Mouse (Mus musculus) testis, postnatal 10 days (tissue): ENCODE results near the gene Tff2.
A peak's percentile ranks its signal among the peaks of the same experiment; 100 is the strongest.

ENCODE experiments used
- DNase-seq: peaks from one replicate; pipeline ENCODE4 v3.0.0; 2021; ENCODE audit warnings: low spot score

Gene Tff2

DNA sequence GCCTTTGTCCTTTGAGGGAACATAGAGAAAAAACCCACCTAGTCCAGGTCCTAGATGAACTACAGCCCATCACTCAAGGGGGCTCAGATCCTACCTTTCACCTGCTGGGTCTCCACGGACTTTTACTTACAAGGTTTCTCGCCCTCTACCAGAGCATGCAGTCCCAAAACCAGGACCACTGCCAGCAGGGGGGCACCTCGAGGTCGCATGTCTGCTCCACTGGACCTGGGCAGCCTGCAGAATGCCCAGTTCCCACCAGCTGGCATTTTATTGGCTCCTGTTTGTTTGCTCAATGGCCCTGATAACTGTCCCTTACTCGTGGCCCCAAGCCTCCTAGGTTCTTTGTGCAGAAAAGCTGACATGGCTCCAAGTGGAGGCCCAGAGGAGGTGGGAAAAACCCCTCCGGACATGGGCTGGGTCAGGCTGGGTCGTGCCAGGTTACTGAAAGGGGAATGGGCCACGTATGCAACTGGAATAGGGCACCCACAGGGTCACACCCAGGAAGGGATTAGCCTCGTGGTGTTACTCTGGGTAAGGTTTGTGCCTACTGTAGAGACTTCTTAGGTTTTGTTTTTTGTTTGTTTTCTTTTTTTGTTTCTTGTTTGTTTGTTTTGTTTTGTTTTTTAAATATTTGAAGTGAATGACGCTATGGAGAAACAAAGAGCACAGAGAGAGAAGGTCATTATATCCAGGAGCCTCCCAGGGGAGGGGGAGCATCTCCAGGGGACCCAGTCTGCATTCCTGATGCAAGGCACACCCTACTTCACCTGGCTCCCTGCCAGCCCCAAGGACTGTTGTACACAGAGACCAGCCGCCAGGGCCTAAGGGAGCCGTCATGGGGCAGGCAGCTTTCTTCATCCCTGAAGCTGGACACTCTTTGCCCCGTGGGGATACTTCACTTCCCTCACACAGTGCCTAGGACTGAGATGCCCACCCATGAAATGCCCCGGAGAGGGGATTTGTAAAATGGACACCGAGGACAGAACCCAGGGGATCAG, at the start of gene Tff2:
TSS of gene Tff2 (minus strand) at position 243 of the 998 bp plus-strand sequence.
- no peak for DNase-seq

DNA sequence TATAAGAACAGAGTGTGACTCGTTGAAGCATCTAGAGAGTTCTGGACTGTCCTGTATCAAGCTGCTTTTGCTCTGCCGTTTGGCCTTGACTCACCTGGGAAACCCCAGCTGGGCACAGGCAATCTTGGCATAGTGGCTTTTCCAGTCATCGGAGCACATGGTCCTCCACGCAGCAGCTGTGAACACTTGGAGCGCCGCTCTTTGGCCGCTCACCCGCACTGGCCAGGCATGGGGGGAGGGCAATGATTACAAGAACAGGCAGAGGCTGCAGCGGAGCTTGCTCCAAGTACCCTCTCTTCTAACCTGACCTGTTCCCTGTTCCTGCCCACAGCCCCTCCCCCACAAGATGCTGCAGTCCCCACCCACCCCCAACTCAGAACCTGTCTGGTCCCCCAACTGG, 49.3 kb upstream of the Tff2 start:
- no peak for DNase-seq

DNA sequence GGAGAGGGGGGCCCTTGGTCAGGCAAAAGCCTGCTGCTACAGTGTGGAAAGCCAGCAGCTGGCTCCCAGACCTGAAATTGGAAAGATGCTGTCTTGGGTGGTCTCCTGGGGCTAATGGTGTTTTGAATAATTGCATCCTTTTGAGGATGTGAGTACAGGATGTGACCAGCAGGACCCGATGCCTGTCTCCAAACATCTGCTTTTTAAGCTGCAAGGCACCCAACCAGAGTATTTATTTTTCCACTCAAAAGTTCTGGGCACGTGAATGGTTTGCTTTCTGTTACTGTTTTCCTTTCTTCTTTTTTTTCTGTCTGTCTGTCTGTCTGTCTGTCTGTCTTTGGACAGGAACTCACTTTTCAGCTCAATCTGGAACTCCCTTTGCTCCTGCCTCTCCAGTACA, 48.6 kb upstream of the Tff2 start:
- no peak for DNase-seq

DNA sequence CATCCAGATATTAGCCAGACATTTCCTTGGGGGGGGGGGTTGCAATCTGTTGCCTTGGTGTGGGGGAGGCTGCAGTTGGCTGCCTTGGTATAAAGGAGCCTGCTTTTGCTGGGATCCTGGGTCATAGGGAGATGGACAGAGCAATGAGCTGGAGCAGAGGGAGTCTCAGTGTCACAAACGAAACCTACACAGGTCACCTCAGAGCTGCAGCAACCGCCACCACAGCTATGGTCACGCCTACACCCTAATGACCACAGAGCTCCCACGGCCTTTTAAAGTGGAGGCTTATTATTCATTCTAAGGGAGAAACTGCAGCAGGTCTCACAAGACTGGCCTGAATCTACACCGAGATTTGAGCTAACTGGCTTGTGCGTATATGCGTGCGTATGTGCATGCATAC, 47.7 kb upstream of the Tff2 start:
- DNase-seq = no peak

DNA sequence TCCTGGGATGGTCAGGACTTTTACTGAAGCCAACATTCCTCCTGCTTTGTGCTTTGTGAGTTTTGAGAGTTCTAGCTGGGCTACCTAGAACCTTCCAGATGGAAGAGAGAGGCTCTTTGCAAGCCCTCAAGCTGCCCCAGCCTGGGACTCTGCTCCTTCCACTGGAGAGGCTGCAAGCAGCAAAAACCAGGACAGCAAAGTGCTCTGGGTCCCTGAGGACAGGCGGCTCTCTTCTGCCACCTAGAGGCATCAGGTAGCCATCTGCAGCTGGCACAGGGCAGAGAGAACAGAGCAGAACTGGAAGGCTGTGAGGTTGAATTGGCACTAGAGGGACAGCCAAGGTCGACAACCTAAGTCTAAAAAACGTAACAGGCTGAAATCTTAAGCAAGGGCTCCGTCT, 43.3 kb upstream of the Tff2 start:
- peak; percentile 78 for DNase-seq

DNA sequence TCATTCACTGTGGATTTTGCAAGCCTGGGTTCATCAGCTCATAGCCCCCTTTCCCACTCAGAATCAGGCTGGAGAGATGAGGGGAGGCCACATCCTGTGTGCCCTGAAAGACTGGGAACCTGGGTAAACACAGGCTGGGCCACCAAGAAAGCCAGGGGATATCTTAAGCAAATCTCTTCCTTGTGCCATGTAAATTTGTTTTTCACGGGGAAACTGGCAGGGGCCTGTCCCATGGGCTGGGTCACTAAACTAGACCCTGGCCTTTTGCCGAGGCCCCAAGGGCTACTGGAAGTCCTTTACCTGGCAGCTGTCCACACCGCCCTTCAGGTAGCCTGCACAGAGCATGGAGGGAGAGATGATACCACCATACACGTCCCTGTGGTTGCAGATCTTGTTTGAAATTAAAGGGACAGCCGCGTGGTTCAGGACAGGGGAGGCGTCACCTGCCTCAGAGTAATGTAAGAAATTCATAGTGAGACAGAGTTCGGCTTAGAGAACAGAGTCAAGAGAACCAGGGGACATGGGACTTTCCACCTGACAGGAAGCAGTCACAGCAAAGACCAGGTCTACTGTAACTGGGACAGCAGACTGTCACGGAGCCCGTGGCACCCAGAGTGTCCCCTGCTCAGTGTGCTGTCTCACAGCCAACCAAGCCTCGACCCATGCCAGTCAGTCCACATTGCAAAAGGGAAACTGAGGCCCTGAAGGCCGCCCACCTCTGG, 40.3 kb upstream of the Tff2 start:
- DNase-seq = no peak

DNA sequence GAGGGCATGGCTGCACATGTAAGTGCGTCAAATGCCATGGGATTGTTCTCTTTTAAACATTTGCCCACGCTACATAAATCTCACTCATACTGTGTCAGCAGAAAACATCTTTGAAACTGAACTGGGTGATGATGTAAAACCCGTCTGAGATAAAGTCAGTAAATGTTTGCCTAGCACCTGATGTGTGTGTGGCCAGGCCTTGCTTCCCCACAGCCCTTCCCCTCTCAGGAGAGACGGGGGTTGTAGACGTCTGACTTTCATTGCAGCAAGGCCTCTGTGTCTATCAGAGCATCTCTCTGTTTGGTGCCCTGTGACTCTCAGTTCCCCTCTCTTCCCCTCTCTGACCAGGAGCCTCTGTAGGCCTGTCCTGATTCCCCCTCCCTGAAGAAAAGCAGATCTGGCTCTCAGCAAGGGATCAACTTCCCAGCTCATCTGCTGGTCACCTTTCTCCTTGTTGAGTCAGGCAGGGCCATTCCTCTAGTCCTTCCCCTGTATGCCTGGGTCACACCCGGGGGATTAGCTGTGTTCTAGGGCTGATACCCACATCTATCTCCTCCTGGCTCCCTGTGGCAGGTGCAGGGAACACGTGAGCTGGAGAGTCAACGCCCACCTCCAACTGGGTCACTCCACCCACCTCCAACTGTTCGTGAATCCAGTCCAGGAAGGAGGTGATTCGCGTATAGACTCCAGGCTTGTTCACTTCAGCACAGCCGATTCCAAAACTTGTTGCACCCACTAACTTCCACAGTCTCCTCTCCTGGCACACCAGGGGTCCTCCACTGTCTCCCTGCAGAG, 39.3 kb upstream of the Tff2 start:
- DNase-seq = no peak

DNA sequence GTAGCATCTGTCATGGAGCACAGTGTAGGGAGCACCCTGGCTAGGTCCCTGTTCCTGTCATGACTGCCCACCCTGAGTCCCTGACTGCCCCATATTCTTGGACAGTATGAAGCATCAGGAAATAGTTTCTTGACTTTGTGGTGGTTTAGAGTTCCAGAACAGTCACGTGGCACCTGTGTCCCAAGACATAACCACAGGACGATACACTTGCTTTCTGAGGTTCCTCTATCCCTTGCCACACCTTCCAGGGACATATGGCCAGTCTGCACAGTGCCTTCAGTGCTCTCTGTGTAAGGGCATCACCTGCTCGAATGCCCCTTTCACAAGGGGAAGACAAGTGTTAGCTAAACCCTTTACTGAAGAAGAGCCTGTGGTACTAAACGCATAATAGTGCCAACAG, 37.4 kb upstream of the Tff2 start:
- DNase-seq = no peak

DNA sequence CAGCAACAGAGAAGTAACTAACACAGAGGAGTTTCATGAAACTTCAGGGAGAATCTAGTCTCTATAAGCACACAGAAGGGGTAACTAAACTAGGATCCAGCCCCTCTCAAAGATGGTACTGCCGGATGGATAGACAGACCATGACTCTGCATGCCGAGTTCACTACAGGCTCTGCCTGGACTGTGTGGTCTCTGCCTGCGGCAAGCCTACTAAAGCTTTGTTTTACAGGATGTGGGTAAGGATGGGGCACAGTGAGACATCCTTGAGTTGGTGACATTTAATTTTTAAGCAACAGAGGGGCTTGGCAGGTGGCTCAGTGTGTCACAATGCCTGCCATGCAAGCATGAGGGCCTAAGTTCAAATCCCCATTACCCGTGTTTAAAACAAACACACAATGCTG, 32.2 kb upstream of the Tff2 start:
- DNase-seq = no peak

DNA sequence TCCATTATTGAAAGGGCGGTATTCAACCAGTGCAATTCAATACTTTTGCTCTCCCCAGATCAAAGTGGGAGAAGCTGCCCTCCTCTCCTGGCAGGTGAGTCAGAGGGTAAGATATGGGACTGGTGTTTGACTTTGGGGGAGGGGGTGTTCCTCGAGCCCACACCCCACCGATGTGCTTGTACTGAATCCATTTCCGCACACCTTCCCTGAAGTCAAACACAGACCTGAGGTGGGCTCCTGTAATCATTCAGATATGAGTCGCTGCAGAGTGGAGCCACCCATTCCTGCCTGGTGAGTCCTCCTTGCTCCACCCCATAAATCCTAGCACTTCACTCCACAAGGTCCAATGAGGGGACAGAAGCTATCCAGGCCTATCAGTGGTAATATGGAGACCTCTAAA, 25.7 kb upstream of the Tff2 start:
- no peak for DNase-seq

DNA sequence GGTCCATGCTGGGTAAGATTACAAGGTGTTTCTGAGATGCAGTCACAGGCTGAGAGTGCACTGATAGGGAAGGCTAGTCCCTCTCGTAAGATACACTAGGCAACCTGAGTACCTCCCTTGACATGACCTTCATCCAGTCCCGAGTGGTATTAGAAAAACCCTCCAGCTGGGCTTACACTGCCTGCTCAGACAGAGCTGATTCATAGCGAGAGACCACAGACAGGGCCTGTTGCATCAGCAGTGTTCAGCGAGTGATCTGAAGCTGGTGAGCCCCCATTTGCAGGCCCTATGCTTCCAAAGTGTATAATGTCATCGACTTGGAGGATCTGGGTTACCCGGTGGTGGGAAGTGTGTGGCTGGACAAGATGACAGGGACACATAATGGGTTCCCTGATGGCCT, 21.0 kb upstream of the Tff2 start, which contains the start of gene Tff1:
TSS of gene Tff1 (minus strand) at position 151 of the 400 bp plus-strand sequence.
- no peak for DNase-seq

DNA sequence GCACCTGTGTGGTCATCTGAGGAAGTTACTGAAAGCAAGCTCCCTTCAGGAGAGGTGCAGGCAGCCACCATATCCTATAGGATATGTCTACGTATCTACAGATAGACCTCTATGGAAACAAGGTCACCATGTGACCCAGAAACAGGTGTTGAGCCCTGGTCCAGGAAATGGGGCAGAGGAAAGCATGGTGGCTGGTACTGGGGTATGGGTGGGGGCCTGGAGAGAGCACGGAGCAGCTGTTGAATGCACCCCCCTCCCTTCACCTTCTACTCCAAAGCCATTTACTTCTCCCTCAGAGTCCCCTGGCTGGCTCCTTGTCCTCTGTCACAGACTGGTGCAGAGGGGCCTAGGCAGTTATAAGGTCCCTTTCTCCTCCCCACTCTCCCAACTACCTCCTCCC, 19.7 kb upstream of the Tff2 start:
- DNase-seq = no peak

DNA sequence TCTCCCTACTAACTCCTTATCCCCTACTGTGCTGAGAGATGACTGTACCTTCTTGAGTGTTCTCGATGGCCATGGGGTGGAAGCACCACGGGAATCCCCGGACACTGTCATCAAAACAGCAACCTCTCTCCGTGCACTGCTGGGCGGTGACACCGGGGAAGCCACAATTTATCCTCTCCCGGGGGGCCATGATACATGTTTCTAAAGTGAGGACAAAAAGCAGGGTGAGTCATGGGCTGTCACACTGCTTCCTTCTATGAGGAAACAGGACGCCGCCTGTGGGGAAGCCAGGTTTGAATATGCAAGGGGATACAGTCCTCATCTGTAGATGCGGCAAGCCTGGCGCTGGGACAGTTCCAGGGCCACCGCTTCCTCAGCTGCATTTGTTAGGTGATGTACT, 18.5 kb upstream of the Tff2 start:
- DNase-seq = no peak

DNA sequence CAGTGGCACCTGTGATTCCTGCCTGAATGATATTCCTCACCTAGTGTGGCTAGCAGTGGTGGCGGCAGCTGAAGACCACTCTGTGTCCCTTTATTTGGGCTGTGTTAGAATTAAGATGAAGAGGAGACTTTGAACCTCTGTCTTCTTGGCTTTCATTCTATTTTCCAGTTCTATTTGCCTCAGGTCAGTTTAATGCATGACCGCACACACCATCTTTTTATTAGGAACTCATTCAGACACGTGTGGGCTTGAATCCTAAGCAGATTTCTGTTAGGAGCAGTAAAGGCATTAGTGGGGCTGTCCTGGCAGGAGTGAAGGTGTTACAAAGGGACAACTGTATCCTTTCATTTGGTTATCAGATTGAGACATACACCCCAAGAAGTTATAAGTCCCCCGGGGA, 16.2 kb upstream of the Tff2 start:
- no peak for DNase-seq

DNA sequence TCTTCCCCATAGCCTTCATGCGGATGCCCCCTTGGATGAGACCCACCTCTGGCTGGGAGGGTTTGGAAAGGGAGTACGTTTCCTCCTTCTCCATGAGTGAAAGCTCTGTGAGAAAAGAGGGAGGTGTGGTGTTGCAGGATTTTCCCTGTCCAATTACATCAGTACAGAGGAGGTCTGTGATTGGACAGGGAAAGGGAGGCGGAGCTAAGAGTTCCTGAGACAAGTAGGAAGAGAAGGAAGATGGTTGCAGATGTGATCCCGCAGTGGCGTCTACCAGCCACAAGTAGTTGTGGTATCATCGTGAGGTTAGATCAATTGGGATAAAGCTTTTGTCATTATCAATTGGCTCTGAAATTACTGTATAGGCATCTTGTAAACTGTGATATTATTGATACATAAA, 13.8 kb upstream of the Tff2 start:
- DNase-seq = no peak

DNA sequence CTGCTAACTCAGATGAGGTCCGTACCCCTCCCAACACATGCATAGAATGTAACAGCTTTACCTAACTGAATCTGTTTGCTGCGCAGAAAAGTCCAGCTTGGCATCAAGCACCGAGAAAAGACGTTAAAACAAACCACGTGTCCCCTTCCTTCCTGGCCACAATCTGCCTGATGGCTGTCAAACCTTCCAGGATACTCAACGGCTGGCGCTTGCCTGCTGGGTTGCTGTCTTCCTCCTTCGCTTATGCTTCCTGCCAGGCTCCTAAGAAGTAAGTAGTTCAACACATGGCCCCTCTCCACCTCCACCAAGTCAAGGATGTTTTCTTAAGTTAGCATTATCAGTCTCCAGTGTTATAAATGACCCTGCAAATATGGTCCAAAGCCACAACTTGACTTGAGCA, 9.7 kb upstream of the Tff2 start:
- DNase-seq = no peak

DNA sequence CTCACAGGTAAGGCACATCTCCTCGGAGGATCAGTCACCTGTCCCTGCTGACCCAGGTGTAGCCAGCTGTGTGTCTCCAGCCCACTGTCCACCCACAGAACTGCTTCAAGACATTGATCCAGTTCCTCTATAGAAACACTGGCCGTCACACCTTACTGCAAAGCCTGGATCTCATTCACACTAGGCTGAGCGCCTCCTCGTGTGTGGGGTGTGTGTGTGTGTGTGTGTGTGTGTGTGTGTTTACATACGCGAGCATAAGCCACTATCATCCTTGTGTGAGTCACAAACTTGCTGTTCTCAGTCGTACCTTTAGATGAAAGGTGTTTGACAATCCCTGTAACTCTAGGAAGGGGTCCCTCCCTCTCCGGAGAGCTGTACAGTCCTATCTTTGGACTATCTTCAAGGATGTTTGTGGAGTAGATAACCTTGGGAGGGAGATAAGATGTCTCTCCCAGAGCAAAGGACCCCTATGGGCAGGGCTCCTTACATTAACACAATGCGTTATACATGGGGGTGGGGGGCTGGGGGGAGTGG, 9.0 kb upstream of the Tff2 start:
- DNase-seq = no peak

DNA sequence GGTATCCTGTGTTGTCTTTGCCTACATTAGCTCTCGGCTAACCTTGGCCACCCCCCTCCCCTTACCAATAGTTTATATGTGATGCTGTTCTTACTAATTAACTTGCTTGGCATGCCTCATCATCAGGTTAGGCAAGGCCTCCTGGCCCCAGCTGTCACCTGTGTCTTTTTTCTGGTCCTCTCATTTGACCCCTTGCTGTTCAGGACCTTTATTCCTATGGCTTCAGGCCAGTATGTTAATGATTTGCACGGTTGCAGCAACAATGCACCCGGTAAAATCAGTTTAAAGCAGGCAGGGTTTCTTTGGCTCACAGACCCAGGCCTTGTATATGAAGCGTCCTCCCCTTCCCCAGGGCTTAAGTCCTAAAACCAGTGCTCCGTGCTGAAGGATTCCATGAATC, 8.4 kb upstream of the Tff2 start:
- DNase-seq = no peak

DNA sequence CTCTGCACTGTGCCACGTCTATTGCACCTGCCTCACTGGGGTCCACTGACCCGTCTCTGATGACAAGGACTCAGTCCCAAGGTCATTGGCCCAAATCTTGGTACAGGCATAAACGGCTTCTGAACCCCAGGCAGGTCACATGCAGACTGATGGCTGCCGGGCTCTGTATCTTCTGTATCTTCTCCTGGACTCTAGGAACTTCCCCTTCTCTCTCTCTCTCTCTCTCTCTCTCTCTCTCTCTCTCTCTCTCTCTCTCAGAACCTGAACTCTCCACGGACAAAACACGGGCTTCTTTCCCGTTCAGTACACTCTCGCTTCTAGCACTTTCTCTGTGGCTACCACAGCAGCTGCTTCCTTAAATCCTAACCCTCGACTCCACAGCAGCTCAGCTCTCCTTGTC, 1.9 kb upstream of the Tff2 start:
- no peak for DNase-seq

DNA sequence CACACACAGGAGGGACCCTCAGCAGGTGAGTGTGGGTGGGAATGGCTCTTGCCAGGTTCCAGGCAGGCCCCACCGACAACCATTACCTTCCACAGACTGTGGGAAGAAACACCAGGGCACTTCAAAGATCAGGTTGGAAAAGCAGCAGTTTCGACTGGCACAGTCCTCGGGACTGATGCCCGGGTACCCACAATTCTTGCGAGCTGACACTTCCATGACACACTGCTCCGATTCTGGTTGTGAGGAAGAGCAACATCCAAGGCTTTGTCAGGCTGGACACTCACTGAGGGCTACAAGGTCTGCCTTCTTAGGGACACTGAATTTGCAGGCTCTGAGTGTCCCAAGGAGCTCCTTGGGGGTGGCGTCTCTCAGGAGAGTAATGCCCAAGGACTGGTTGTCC, 2.0 kb downstream of the Tff2 start:
- no peak for DNase-seq

DNA sequence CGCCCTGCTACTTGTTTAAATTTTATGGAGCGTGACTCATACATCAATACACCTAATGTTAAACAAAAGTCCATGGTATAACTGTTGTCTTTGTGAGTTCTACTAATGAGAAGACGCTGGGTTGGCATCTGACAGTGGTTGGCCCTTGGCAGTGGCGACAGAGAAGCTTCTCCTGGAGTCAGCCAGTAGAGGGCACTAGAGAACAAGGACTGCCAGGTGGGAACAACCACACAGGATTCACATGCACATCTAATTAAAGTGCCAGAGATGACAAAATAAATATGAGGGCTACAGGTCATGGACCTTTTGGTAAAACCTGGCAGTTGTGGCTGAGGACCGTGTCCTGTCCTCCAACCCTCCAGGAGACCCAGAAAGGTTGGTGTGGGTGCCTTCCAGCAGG, 5.7 kb downstream of the Tff2 start:
- peak; percentile 61 for DNase-seq

DNA sequence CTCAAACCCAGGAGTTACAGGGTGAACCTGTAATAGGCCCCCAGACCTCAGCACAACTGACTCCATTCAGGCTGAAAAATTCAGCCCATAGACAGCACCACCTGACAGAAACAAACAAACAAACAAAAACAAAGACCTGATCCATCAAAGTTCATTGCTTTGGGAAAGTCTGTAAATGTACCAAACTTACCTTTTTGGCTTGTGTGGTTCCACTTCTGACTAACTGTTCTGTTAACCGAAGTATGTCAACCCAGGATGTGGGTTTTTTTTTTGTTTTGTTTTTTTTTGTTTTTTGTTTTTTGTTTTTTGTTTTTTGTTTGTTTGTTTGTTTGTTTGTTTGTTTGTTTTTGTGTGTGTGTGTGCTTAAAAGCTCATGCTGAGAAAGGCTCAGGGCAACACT, 7.3 kb downstream of the Tff2 start:
- no peak for DNase-seq
